In the genomic region with DNA sequence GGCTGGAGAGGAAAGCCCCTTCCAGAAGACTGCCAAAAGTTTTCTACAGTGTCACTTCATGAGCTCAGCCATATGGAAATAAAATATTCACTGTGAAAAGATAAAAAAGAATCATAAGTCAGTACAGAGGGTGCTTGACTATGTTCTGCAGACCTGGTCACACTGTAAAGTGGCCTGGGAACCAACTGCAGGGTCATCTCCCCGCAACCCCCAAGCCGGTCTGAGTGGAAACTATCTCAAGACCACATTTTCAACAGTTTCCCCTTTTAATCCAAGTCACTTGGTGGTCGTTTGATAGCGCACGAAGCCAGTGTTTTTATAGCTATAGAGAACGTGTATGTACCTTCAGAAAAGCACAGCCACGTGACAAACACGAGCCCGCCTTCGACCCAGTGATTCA, we compare ENCODE assay signal across 27 mouse cellular contexts. TPM values are rescaled to one million over a fixed set of nuclear protein-coding genes. Genes with fewer than 3 reads are reported as not detected.
A peak's percentile ranks its signal among the peaks of the same experiment; 100 is the strongest.
DNase-seq lines count a peak whose midpoint lies in the region; ATAC-seq and TF ChIP-seq lines count a peak whose summit lies in the region.
"Had no signal": no experiment of that assay in that cellular context is flagged by ENCODE, and none has a peak within 500 bp of the region (broad histone marks: within the 10 kb centered on the region; RNA-seq: fewer than 3 reads in every experiment).

No protein-coding gene starts in this region.

- WGBS in kidney, embryonic 16.5 days: 76% methylated on average over 10 of the region's 10 CpGs
- WGBS in liver, embryonic 15.5 days (ENCODE audit: insufficient replicate concordance): 39% methylated on average over 10 of the region's 10 CpGs
- WGBS in liver, postnatal 0 days (ENCODE audit: insufficient replicate concordance): 45% methylated on average over 10 of the region's 10 CpGs
- WGBS in lung, embryonic 16.5 days: 60% methylated on average over 10 of the region's 10 CpGs
- WGBS in lung, postnatal 0 days: 69% methylated on average over 10 of the region's 10 CpGs

- H3K4me1 ChIP-seq in kidney, embryonic 16.5 days (ENCODE audit: insufficient read depth, low read length): peaks cover 14% of the 10 kb centered on the region; the same call in 1 of the 2 replicates
- peaks cover 52% of the 10 kb centered on the region for H3K4me1 ChIP-seq in liver, embryonic 15.5 days (replicated peaks)
- peaks cover 9% of the 10 kb centered on the region; the same call in 1 of the 2 replicates for H3K4me1 ChIP-seq in liver, postnatal 0 days (ENCODE audit: insufficient read depth)
- H3K4me1 ChIP-seq in lung, embryonic 16.5 days (replicated peaks; ENCODE audit: control insufficient read depth, insufficient read depth, low read length): peaks cover 8% of the 10 kb centered on the region
- peaks cover 3% of the 10 kb centered on the region; the same call in 1 of the 2 replicates for H3K4me1 ChIP-seq in lung, postnatal 0 days (ENCODE audit: insufficient read depth, low read depth, low read length)
- H3K4me1 ChIP-seq: forebrain, embryonic 13.5 days; hindbrain, embryonic 10.5 days; hindbrain, embryonic 13.5 days had no signal

- H3K9me3 ChIP-seq in kidney, embryonic 16.5 days (ENCODE audit: low read length): no peaks in the 10 kb centered on the region
- no peaks in the 10 kb centered on the region for H3K9me3 ChIP-seq in liver, embryonic 15.5 days (replicated peaks)
- H3K9me3 ChIP-seq in liver, postnatal 0 days (ENCODE audit: low read length): no peaks in the 10 kb centered on the region
- no peaks in the 10 kb centered on the region for H3K9me3 ChIP-seq in lung, embryonic 16.5 days (ENCODE audit: control insufficient read depth, low read length)
- H3K9me3 ChIP-seq in lung, postnatal 0 days (ENCODE audit: low read length): no peaks in the 10 kb centered on the region
- H3K9me3 ChIP-seq: forebrain, embryonic 10.5 days; forebrain, embryonic 13.5 days; G1E; hindbrain, embryonic 10.5 days; hindbrain, embryonic 13.5 days had no signal

- H3K4me3 ChIP-seq in kidney, embryonic 16.5 days (ENCODE audit: low read length): no peak overlapping the region
- H3K4me3 ChIP-seq in liver, embryonic 15.5 days (replicated peaks): no peak overlapping the region
- no peak overlapping the region for H3K4me3 ChIP-seq in liver, postnatal 0 days (ENCODE audit: low read depth, low read length)
- no peak overlapping the region for H3K4me3 ChIP-seq in lung, embryonic 16.5 days (ENCODE audit: low read length)
- no peak overlapping the region for H3K4me3 ChIP-seq in lung, postnatal 0 days (ENCODE audit: low read depth, low read length)
- H3K4me3 ChIP-seq: forebrain, embryonic 10.5 days; forebrain, embryonic 13.5 days; heart, adult 2 months; hindbrain, embryonic 10.5 days; hindbrain, embryonic 13.5 days had no signal

- no peaks in the 10 kb centered on the region for H3K36me3 ChIP-seq in kidney, embryonic 16.5 days (ENCODE audit: insufficient read depth, low read length)
- peaks cover 26% of the 10 kb centered on the region for H3K36me3 ChIP-seq in liver, embryonic 15.5 days (replicated peaks)
- H3K36me3 ChIP-seq in liver, postnatal 0 days (replicated peaks; ENCODE audit: insufficient read depth, low read length): no peaks in the 10 kb centered on the region
- H3K36me3 ChIP-seq in lung, embryonic 16.5 days (ENCODE audit: control insufficient read depth, insufficient read depth, low read length): no peaks in the 10 kb centered on the region
- no peaks in the 10 kb centered on the region for H3K36me3 ChIP-seq in lung, postnatal 0 days (ENCODE audit: insufficient read depth, low read length)
- H3K36me3 ChIP-seq: forebrain, embryonic 10.5 days; hindbrain, embryonic 10.5 days; hindbrain, embryonic 13.5 days had no signal

- no peak overlapping the region for H3K4me2 ChIP-seq in kidney, embryonic 16.5 days (replicated peaks; ENCODE audit: low read depth, low read length)
- H3K4me2 ChIP-seq in liver, embryonic 15.5 days: no peak overlapping the region
- H3K4me2 ChIP-seq in liver, postnatal 0 days (ENCODE audit: low read depth, low read length): no peak overlapping the region
- H3K4me2 ChIP-seq in lung, embryonic 16.5 days (ENCODE audit: low read depth, low read length): no peak overlapping the region
- no peak overlapping the region for H3K4me2 ChIP-seq in lung, postnatal 0 days (replicated peaks; ENCODE audit: low read depth, low read length)
- H3K4me2 ChIP-seq: forebrain, embryonic 13.5 days; heart, embryonic 11.5 days; hindbrain, embryonic 13.5 days had no signal

- no peak for ATAC-seq in kidney, embryonic 16.5 days (ENCODE audit: low FRiP score, low TSS enrichment)
- ATAC-seq in liver, embryonic 15.5 days (ENCODE audit: insufficient read depth): no peak
- ATAC-seq in liver, postnatal 0 days: no peak
- no peak for ATAC-seq in lung, embryonic 16.5 days (ENCODE audit: low read depth)
- no peak for ATAC-seq in lung, postnatal 0 days
- peak; percentile 37 for ATAC-seq in granulocyte monocyte progenitor cell, adult 5-6 weeks (replicated peaks; ENCODE audit: poor library complexity, severe bottlenecking)
- ATAC-seq: activated CD4-positive, CD25-positive, alpha-beta regulatory T cell, adult 4 months; forebrain, embryonic 13.5 days; hindbrain, embryonic 16.5 days had no signal

- 0 out of 2 replicates have a peak overlapping the region, but pooled peaks have one; percentile 7 for H3K27ac ChIP-seq in kidney, embryonic 16.5 days (ENCODE audit: low read length)
- 0 out of 2 replicates have a peak overlapping the region, but pooled peaks have one; percentile 7 for H3K27ac ChIP-seq in liver, embryonic 15.5 days (replicated peaks)
- H3K27ac ChIP-seq in liver, postnatal 0 days (ENCODE audit: low read depth): no peak overlapping the region
- H3K27ac ChIP-seq in lung, embryonic 16.5 days (ENCODE audit: low read length): peak overlapping the region; percentile 7; the same call in 1 of the 2 replicates
- H3K27ac ChIP-seq in lung, postnatal 0 days (ENCODE audit: low read length): no peak overlapping the region
- H3K27ac ChIP-seq: forebrain, embryonic 10.5 days; forebrain, embryonic 13.5 days; heart, adult 2 months; hindbrain, embryonic 10.5 days; hindbrain, embryonic 13.5 days had no signal

- TF ChIP-seq CTCF in liver, postnatal 0 days (IDR thresholded peaks at IDR 0.05; ENCODE audit: low read depth): no peak
- TF ChIP-seq CTCF in lung, postnatal 0 days (IDR thresholded peaks at IDR 0.05): no peak

- no peak for TF ChIP-seq EP300 in liver, postnatal 0 days (IDR thresholded peaks at IDR 0.05; ENCODE audit: low read depth)
- no peak for TF ChIP-seq EP300 in lung, postnatal 0 days (IDR thresholded peaks at IDR 0.05)

- H3K27me3 ChIP-seq in kidney, embryonic 16.5 days (ENCODE audit: insufficient read depth, low read length): no peaks in the 10 kb centered on the region
- no peaks in the 10 kb centered on the region for H3K27me3 ChIP-seq in liver, embryonic 15.5 days
- H3K27me3 ChIP-seq in liver, postnatal 0 days (ENCODE audit: insufficient read depth, low read length): no peaks in the 10 kb centered on the region
- no peaks in the 10 kb centered on the region for H3K27me3 ChIP-seq in lung, embryonic 16.5 days (ENCODE audit: control insufficient read depth, insufficient read depth, low read depth, low read length)
- H3K27me3 ChIP-seq in lung, postnatal 0 days (replicated peaks; ENCODE audit: insufficient read depth, low read length): no peaks in the 10 kb centered on the region
- H3K27me3 ChIP-seq: CH12.LX; forebrain, embryonic 13.5 days; hindbrain, embryonic 13.5 days had no signal

- DNase-seq in kidney, postnatal 14 days: no peak
- DNase-seq in liver, postnatal 0 days: no peak
- no peak for DNase-seq in lung, postnatal 0 days (ENCODE audit: low spot score)
- DNase-seq in urinary bladder, postnatal 36 days (ENCODE audit: low spot score in 2 of 2): no peak
- DNase-seq: adrenal gland, adult 8-10 months; adrenal gland, postnatal 25 days; B cell, adult 2 months; cerebellum, adult 11-12 months; cerebellum, adult 8-10 months; cerebellum, postnatal 10 days; cerebellum, postnatal 36 days; gastrocnemius, postnatal 25 days; heart, adult 2 months; heart, postnatal 36 days had no signal

- H3K9ac ChIP-seq in kidney, embryonic 16.5 days (replicated peaks; ENCODE audit: low read length): no peak overlapping the region
- no peak overlapping the region for H3K9ac ChIP-seq in liver, embryonic 15.5 days
- H3K9ac ChIP-seq in liver, postnatal 0 days (replicated peaks): no peak overlapping the region
- no peak overlapping the region for H3K9ac ChIP-seq in lung, embryonic 16.5 days (ENCODE audit: low read length)
- H3K9ac ChIP-seq in lung, postnatal 0 days (replicated peaks; ENCODE audit: low read depth): no peak overlapping the region
- H3K9ac ChIP-seq: forebrain, embryonic 13.5 days; hindbrain, embryonic 13.5 days had no signal

RNA-seq across cellular contexts. Expression of a gene that starts 3.6 kb away (rescaled TPM):
- polyA plus RNA-seq in kidney, embryonic 16.5 days (2015; fragmentation: Nextera tagmentation; extraction: Ambion mirVana): 4.4 and 5.1 TPM in 2 replicates
- 3.4 and 4.7 TPM in 2 replicates for polyA plus RNA-seq in liver, embryonic 15.5 days (2015; fragmentation: Nextera tagmentation; extraction: Ambion mirVana)
- polyA plus RNA-seq in liver, postnatal 0 days (2015; fragmentation: Nextera tagmentation; extraction: Ambion mirVana): 2.1 and 2.4 TPM in 2 replicates
- 5.2 and 6.1 TPM in 2 replicates for polyA plus RNA-seq in lung, embryonic 16.5 days (2015; fragmentation: Nextera tagmentation; extraction: Ambion mirVana)
- 4.0 and 4.4 TPM in 2 replicates for polyA plus RNA-seq in lung, postnatal 0 days (2015; fragmentation: Nextera tagmentation; extraction: Ambion mirVana)
- total RNA-seq in granulocyte monocyte progenitor cell, adult 5-6 weeks (2014; fragmentation: Nextera tagmentation): 43.1 and 67.6 TPM in 2 replicates
- 29.8 and 36.0 TPM in 2 replicates for total RNA-seq in granulocyte monocyte progenitor cell, adult 5-6 weeks (2017)

Comparison
In these comparisons a context has a peak if more than half of its experiments do, and no peak if none do; other contexts are left out.
1. H3K27ac ChIP-seq: peak in kidney, embryonic 16.5 days (single experiment), liver, embryonic 15.5 days (single experiment) and lung, embryonic 16.5 days (single experiment); none in liver, postnatal 0 days (single experiment) and lung, postnatal 0 days (single experiment).